Mouse (Mus musculus) spleen, postnatal 36 days (tissue): ENCODE results near the gene Eif4g1.

Experiments
- DNase-seq, 2 experiments: peaks; one replicate each; pipeline ENCODE4 v3.0.0; 2022; ENCODE audit warnings: low spot score in 2 of 2, mixed read lengths in 1 of 2

Eif4g1 gene

DNA sequence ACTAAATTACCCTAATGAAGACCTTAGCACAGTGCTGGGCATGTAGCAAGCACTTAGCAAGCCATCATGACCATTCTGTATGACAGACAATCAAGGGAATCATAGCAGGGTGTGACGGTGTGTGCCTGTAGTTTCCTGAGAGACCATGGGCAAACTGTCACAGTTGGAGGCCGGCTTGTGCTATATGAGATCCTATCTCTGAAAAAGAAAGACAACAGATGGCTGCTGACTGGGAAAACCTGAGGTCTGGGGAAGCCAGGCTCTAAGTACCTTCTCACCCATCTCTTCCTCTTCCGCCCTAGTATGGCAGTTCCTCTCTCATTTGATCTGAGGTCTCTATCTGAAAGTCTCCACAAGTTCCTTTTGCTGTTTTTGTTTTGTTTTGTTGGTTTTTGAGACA is 37.7 kb downstream of the Eif4g1 start:
- no peak for DNase-seq

DNA sequence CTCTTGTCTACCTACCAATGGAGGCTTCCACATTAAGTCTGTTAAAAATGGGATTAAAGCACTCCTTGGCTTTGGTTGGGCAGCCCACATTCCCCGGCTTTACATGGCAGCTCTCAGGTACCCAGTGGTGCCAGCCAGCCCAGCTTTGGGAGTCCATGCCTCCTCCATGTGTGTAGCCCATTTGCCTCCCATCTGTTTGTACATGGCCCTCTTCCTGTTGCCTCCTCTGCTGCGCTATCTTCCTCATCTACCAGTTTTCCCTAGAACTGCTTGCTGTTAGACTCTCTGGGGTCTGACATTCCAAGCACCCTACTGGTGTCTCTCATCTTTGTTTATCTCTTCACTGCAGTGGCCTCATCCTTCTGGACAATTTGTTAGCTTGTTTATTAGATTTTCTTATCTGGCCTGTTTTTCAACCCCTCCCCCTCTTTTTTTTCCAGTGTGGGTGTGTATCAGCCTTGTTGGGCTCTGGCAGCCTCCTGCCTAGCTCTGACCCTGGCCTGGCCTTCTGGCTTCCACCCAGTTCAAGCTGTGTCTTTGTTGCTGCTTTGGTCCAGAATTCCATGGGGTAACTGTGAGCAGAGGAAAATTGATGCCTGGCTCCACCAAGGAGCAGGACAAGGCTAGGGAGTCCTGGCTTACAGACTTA is 38.4 kb downstream of the Eif4g1 start:
- DNase-seq, result no peak

DNA sequence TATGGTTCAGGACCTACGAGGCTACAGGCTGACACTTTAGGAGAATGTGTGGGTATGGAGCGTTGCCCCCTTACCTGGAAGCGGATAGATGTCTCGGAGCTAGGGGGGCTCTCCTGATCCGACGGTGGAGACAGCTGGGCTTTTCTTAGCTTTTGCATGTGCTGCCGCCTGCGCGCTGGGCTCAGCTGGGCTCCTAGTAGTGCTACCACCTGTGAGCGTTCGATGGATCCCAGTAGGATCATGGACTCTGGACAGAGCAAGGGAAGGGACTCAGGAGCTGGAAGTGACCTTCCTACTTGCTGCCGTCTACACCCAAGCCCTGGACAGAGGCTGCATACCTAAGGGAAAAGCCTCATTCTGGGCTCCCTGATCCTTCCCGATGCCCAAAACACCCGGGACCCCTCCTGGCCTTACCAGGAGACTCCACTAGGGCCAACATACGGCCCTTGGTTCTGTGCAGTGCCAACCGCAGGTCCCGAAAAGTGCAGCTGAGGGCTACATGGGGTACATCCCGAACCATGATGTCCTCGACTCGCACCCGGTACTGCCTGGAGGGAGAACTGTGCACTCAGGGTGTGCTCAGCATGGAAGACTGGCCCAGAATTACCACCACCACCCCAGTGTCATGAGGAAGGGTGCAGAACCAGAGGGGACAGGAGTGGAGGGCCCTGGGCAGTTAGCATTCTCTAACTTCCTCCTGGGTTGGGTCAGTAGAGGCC is 40.3 kb downstream of the Eif4g1 start:
- DNase-seq, result no peak

DNA sequence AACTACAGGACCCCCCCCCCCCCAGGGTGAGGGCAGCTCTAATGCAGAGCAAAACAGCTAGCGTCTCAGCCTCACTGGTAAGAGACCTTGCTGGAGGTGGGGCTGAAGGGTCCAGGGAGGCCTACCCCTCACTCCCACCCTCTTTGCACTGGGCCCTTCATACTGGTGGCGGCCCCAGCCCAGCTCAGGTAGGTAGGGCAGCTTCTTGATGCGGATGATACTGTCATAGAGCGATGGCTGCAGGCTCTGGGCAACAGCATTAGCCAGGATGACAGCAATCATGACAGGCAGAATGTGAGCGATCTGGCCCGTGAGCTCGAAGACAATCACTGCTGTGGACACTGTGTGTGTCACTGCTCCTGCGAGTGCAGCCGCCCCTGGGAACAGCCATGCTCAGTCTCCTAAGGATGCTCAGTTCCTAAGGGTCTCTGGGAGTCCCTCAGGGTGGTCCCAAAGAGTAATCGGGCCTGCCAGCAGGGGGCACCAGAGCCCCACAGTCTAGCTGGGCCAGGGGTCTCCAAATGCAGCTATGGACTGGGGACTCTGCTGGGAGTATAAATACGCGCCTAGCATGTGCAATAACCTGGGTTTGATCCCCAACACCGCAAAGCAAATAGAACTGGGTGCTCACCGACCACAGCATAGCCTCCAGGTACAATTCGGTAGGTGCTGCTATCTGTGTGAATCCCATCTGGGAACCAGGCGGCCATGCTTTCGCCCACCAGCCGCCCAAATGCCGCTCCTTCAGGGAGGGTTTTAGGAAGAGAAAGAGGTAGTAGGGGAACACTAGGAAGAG is 41.0 kb downstream of the Eif4g1 start:
- peak in 1 of 2 experiments; percentile 12 for DNase-seq

DNA sequence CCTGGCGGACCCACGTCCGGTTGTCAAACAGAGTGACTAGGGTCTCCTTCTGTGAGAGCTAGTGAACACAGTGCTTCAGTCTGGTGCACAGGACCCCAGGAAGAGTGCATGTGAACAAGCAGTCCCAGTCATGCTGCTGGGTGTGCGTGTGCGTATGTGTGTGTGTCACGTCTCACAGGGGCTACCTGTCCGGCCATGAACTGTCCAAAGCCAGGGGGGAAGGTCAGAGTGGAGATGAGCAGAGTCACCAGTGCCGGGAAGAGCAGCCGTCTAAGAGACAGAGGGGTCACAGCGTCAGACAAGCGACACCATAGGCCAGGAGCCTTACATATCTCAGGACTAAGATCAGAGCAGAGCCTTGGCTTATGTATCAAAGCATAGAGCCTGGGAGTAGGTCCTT is 42.3 kb downstream of the Eif4g1 start:
- no peak for DNase-seq

DNA sequence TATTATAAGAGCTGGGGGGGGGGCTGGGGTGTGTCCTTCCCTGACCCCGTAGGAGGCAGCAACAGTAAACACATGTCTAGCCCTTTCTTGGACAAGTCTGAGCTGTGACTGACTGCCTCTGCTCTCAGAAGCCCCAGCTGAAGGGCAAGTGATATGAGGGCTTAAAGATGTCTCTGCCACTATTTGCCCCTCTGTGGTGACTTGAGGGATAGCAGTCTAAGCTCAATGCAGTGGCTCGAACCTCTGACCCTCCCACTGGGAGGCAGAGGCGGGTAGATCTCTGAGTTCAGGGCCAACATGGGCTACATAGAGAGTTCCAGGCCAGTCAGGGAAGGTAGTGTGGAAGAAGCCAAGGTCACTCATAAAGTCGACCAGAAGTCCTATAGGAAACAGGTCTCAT is 42.7 kb downstream of the Eif4g1 start:
- DNase-seq, result no peak

DNA sequence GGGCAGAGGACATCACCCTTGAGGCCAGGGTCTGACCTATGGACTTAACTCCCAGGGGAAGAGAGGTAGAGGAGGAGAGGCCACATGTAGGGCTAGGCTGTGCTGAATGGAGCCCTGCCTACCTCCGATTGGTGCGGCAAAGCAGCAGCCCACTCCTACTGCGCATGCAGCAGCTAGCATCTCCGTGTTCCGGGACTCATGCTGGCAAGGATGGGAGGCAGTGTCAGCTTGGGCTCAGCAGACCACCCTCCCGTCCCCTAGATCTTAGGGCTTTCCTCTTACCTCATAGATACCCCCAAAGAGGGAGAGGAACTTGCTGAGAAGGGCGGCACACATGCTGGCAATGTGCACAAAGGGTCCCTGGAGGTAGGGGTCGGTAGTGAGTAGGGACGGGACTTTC is 44.1 kb downstream of the Eif4g1 start:
- DNase-seq, result no peak

DNA sequence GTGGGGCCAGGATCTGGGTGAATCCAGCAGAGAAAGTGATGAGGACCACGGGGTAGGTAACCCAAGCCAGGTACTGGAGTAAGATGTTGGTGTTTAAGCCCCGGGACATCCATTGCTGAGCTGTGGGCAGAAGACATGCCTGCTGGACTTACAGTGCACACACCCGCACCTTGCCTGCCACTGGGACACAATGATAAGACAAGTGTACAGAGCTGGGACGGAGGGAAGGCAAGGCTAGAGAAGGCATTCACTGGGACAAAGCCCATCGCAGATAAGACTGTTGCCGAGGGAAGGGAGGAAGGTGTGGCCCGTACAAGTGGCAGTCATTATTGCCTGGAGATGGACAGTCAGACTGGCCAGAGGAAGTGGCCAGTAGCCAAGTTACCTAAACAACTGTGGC is 44.8 kb downstream of the Eif4g1 start:
- DNase-seq, result peak in 1 of 2 experiments; percentile 39

DNA sequence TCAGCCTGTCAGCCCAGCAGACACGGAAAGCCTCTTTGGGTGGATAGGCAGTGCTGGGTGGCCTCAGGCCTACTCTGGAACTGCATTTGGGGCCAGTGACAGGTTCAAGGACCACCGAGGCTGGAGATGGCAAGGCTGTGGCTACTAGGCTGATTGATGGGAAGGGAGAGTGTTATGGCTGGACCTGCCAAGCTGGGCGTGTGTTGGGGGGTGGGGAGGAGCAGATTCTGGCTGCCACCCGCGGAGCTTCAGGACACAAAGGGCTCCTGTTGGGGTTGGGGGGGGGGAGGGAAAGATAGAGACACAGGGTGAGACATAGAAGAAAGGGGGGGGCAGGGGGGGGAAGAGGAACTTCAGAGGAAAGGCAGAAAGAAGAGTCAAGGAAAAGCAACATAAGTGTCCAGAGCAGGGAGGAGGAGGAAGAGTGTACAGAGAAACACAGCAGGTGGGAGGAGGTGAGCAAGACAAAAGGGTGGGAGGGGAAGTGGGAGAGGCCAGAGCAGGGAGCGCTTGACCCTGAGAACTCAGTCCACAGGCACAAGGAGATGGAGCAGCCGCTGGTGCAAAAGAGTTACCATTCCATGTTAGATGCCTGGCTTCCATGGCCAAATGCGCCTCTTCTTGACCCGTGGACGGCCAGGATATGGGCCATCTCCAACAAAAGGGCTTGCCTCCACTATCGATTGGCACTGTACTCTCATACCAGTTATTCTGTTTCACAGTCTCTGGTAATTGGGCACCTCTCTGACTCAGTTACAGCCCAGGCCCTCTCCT is 46.4 kb downstream of the Eif4g1 start:
- DNase-seq, result no peak

DNA sequence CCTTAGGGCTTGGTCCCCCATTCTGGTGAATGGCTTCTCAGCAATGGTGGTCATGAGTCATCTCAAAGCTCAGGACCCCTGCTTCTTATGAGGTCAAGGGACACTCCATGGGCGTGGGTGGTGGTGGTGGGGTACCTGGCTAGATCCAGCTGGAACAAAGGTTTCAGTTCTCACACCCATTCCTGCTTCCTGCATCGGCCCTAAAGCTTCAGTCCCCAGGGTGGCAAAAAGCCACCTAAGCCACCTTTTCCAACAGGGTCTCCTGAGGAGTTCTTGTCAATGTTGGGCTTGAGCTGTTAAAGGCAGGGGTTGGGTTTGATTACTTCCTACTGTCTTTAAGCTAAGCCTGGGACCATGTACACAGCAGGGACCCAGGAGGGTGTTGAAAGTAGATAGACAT is 47.0 kb downstream of the Eif4g1 start:
- DNase-seq, result no peak

DNA sequence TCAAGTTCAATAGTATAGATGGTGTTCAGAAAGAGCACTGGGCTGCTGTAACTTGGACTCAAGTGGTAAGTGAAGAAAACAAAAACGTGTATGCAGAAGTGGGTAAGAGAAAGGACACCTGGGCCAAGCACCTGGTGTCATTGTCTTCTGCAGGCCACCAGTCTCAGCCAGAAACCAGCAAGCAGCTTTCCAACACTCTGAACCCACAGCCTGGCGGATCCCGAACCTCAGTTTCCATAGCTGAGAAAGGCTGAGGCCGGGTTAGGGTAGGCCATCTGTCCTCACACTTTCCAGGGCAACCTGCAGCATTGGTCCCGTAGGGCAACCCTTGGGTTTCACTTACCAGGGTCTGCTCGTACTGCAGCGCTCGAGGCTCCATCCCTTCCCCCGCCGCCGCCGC is 47.5 kb downstream of the Eif4g1 start:
- no peak for DNase-seq

DNA sequence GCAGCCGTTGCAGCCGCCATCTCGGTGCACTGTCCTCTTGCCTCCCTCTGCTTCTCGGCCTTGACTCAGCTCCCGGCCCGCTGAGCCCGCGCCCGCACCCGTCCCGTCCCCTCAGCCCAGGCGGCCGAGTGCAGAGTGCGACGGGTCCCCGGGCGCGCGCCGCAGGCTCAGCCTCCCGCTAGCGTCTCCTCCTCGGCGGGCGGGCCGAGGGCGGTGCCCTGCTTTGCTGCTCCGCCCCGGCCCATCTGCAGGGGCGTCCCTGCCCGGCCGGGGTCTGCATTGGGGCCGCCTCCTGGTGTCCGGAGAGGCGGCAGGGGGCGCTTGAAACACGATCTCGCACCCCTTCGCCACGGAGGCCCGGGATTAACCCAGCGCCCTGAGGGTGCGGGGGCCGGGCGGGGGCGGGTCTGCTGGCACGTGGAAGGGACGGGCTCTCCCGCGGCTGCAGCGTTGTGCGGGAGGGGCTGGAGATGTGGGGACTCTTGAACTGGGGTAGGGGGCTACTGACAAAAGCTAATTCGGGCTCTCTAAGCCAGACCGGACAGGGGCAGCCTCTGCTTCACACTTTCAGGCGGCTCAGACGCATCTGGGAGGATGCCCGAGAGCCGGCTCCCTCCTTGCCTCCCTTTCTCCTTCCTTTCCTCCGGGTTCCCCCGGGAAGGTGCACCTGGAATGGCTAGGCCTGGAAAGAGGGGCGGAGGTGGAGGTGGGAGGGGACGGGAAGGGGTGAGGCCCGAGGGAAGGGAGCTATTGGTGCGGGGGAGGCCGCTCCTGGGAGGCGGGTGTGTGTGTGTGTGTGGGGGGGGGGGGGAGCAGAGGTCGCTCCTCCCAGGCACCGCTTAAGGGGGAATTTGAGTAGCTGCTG is 48.1 kb downstream of the Eif4g1 start:
- DNase-seq, result peak; percentile 66 to 68

DNA sequence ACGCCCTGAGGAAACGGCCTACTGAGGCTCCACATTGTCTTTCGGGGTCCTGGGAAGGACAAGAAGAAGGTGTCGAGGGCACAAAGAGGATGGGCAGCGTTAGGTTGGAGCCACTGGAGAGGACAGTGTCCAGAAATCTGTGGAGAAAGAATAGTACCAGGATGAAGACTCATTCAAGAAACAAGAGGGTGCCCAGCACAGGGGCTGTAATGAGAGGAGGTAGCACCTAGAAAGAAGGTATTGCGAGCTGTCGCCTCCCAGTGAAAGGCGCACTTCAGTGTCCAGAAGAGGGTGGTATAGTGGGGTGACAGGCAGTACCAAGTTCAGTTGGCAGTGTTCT is 48.7 kb downstream of the Eif4g1 start:
- no peak for DNase-seq

DNA sequence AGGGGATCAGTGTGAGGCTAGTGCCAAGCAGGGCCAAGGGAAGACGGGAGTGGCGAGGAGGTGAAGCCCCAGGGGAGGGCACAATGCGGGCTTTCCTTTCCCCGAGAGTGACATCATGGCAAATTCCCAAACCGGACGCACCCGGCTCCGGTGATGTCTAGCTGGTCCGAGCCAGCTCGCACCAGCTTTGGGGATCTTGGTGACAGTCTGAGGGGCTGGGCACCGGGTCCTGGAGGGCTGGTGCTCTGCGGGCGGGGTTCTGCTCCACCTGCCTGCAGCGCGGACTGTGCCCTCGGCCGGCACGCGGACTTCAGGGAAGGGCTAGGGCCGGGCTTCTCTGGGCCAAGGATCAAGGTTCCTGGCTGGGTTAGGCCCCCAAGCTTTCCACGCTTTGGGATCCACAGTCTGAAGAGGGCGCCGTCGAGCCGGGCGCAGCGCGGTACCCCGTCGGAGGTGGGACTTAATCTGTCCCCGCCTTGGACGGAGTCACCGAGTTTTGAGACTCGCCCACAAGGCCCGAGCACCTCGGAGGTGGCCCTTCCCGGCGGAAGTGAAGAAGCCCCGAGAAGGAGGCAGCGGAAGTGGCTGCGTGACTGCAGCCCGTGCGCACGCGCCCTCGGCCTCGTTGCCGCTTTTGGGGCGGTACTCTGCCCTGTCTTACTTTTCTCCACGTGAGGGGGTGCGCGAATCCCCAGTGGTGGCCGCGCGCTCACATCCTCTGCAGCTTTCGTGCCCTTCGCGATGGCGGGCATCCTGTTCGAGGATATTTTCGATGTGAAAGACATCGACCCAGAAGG is 49.3 kb downstream of the Eif4g1 start, which contains the start of the genes Polr2h and Clcn2:
Gene Polr2h (plus strand): TSS at position 485 of the 797 bp plus-strand sequence.
Gene Clcn2 (minus strand): TSS at position 566 of the 797 bp plus-strand sequence.
- DNase-seq, result peak; percentile 98

DNA sequence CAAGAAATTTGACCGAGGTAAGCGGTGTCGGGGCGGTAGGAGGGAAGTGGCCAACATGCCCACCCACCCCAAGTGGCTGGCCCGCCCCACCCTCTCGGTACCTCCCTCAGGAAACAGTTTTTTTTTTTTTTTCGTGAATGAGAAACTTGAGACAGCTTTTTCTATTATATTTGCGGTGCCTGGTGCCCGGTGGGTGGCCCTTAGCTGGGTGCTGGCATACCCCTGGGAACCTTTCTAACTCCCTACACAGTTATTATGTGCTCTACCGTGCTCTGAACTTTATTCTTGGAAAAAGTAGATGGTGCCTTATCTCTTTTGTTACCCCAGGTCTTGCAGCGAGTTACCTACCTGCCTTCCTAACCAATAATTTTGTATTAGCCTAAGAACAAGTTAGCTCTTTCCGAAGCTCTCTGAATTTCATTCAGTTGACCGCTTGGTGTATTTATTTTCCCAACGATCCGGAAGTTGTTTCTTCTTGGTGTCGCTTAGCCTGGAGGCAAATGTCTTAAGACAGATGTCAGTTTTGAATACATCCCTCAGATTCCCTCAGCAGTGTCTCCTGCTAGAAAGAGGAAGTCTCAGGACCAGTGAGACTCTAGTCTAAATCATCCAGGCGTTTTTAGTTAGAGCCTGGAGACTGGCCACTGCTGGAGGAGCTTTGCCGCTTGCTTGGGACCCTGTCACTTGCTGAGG is 50.0 kb downstream of the Eif4g1 start:
- DNase-seq, result no peak

DNA sequence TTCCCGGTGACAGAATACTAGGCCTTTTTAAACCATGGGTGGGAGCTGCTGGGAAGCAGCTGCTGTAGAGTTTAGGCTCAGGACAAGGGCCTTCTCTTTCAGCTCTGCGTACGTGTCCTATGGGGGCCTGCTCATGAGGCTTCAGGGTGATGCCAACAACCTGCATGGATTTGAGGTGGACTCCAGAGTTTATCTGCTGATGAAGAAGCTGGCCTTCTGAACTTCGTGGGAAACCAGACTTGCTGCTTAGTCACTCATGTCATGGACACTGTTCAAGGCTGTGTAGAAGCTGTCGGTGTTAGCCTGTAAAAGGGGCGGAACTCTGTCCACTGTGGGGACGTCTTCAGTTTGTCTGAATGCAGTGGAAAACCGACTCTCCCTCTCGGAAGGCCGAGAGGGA is 53.7 kb downstream of the Eif4g1 start:
- no peak for DNase-seq

DNA sequence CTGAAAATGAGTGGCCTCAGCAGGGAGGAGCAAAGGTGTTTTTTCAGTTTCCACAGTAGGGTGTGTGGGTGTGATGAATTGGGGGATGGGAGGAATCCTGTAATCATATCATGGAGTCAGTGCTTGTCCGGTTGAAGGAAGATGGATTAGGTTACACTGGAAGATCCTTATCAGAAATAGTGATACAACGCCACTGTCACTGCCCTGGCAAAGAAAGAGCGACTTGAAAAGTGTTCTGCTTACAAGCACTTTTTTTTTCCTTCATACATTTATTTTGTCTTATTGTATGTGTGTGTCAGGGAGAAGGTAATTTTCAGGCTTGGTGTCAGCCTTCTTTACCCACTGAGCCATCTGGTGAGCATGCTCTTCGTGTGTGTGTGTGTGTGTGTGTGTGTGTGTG is 54.6 kb downstream of the Eif4g1 start:
- DNase-seq, result no peak

DNA sequence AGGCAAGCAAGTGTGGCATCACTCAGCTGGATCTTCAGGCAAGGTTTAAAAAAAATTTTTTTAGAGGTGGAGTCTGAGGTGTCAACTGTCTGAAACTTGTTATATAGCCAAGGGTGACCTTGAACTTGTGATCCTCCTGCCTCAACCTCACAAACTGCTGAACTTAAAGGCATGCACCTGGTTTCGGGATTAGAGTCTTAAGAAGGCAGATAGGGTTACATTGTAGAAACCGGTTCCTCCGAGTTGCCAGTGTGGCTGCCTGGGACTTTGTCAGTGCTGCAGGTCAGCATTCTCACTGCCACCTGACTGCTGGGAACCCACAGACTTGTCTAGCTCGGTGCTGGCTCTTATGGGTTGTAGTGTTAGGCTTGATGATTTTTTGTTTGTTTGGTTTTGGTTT is 55.1 kb downstream of the Eif4g1 start:
- no peak for DNase-seq

DNA sequence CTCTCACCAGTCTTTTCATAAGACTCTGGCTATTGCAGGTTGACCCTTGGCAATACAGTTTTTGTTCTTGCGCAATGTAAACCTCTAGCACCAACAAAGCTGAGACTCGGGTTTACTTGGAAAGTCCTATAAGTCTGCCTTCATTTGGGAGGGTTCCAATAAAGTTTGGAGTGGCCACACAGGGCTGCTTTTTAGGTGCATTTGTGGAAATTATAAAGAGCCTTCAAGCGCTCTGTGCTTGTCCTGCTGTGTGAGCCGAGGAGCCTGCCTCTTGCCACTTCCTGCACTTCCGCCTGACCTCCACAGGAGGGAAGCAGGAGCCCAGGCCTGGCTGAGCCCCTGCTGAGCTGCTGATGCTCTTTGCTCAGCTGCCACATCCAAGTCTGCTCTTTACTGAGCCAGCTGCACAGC is 56.2 kb downstream of the Eif4g1 start:
- no peak for DNase-seq

DNA sequence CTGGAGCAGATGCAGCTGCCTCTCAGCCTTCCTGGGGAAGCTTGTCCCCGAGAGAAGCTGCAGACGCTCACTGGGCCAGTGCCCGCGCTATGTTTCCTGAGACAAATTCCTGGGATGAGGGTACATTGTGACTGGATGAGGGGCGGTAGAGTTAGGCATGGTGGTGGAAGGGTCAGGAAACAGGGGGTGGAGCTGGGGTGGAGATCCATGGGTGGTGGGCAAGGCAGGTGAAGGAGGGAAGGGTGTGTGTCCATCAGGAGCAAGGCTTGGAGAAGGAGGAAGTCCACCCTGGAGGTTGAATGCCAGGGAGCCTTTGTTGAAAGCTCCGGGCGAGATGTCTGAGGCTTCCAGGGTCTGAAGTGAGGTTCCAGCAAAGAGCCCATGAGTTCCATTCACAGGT is 57.2 kb downstream of the Eif4g1 start:
- no peak for DNase-seq
